Mouse (Mus musculus) liver, postnatal 0 days (tissue): ENCODE results near the gene Med23. TPM values are rescaled to one million over a fixed set of nuclear protein-coding genes. Genes with fewer than 3 reads are reported as not detected.

Experiments used
- ATAC-seq: fragments of 200-750 bp; cut with Nextera tagmentation; 2 replicates; pipeline ENCODE4 v1.8.0; 2017; ENCODE audit warnings: mild to moderate bottlenecking, moderate library complexity
- DNase-seq: peaks from one replicate; pipeline ENCODE4 v3.0.0-alpha.2; 2016
- H3K27ac ChIP-seq: fragments of 300-500 bp; sonication (generic); 2 replicates; pipeline ENCODE4 v1.5.1; 2014; ENCODE audit warnings: antibody characterized with exemption, moderate library complexity, mild to moderate bottlenecking, low read depth
- H3K27me3 ChIP-seq: fragments of 300-500 bp; sonication (generic); 2 replicates; pipeline ENCODE4 v1.6.1; 2014; ENCODE audit warnings: low read length, control low read depth, mixed read lengths; ENCODE audit not compliant: insufficient read depth
- H3K36me3 ChIP-seq: fragments of 300-500 bp; sonication (generic); replicated peaks from 2 replicates; pipeline ENCODE4 v1.6.1; 2014; ENCODE audit warnings: mild to moderate bottlenecking, control low read depth, low read length, moderate library complexity, mixed read lengths; ENCODE audit not compliant: insufficient read depth
- H3K4me1 ChIP-seq: fragments of 300-500 bp; sonication (generic); 2 replicates; pipeline ENCODE4 v1.6.1; 2014; ENCODE audit warnings: antibody characterized with exemption, mild to moderate bottlenecking, control low read depth; ENCODE audit not compliant: insufficient read depth
- H3K4me2 ChIP-seq: fragments of 300-500 bp; sonication (generic); 2 replicates; pipeline ENCODE4 v1.6.1; 2014; ENCODE audit warnings: low read depth, mild to moderate bottlenecking, low read length, moderate library complexity, mixed read lengths
- H3K4me3 ChIP-seq: fragments of 300-500 bp; sonication (generic); 2 replicates; pipeline ENCODE4 v1.5.1; 2014; ENCODE audit warnings: low read depth, low read length
- H3K9ac ChIP-seq: fragments of 300-500 bp; sonication (generic); replicated peaks from 2 replicates; pipeline ENCODE4 v1.6.1; 2014; ENCODE audit warnings: mild to moderate bottlenecking, moderate library complexity
- H3K9me3 ChIP-seq: fragments of 300-500 bp; sonication (generic); 2 replicates; pipeline ENCODE4 v1.6.1; 2016; ENCODE audit warnings: mild to moderate bottlenecking, control low read depth, low read length, mixed read lengths
- CTCF ChIP-seq: sonication (generic); IDR thresholded peaks from 2 replicates; pipeline ENCODE4 v1.5.1; 2016; ENCODE audit warnings: antibody characterized with exemption, low read depth
- EP300 ChIP-seq: IDR thresholded peaks from 2 replicates; pipeline ENCODE4 v1.6.1; 2016; ENCODE audit warnings: antibody characterized with exemption, low read depth, mild to moderate bottlenecking
- WGBS: fragments of 180-500 bp; shearing (Covaris S2); extraction: QIAGEN DNeasy Blood & Tissue Kit; methylation state at CpG from one replicate; pipeline ENCODE4 v1.1.7; 2014; ENCODE audit not compliant: insufficient replicate concordance; 5-methylcytosine and 5-hydroxymethylcytosine counted together
- polyA plus RNA-seq: library from polyadenylated mRNA; unstranded; fragments of >200 nt; fragmentation: Nextera tagmentation; extraction: Ambion mirVana; gene quantifications from 2 replicates; pipeline ENCODE4 v1.2.1, GENCODE M21; 2015

Med23 gene
- polyA plus RNA-seq, 1 experiment from 2014 or later, result 3.4 TPM

- Histone ChIP-seq H3K27me3 (no peaks in the 10 kb centered on the region), H3K27ac (no peak within 1 kb of the TSS)
Measured at GRCm38 (mm10) chr10:24842676-24843075, 27.1 kb upstream of the Med23 start, which contains the start of gene Enpp3. Gene Enpp3, minus strand, starts transcription at chr10:24842823.

GRCm38 (mm10) chr10:24863146-24863545 lies 6.6 kb upstream of the Med23 start:
- H3K27ac ChIP-seq, result no peak overlapping the region
- WGBS, result 81% methylated on average over 2 of the region's 2 CpGs
- TF ChIP-seq CTCF (no peak), EP300 (no peak)
- H3K4me1 ChIP-seq, result no peaks in the 10 kb centered on the region
- H3K9ac ChIP-seq, result no peak overlapping the region
- H3K36me3 ChIP-seq, result no peaks in the 10 kb centered on the region
- H3K9me3 ChIP-seq, result no peaks in the 10 kb centered on the region
- no peak for ATAC-seq
- no peak overlapping the region for H3K4me3 ChIP-seq
- no peak for DNase-seq
- no peaks in the 10 kb centered on the region for H3K27me3 ChIP-seq
- H3K4me2 ChIP-seq, result no peak overlapping the region

More at GRCm38 (mm10) chr10:24842676-24843075, 27.1 kb upstream of the Med23 start, which contains the start of gene Enpp3:
- H3K9ac ChIP-seq, result no peak within 1 kb of the TSS
- DNase-seq (no peak), ATAC-seq (0 out of 2 replicates have a peak, but pooled peaks have one; percentile 27)
- 73% methylated on average over 1 of the region's 1 CpGs for WGBS
- peak within 1 kb of the TSS; percentile 22; the same call in 1 of the 2 replicates for H3K4me2 ChIP-seq
- peaks cover 11% of the 10 kb centered on the region; the same call in 1 of the 2 replicates for H3K9me3 ChIP-seq
- H3K4me1 ChIP-seq, result peaks cover 6% of the 10 kb centered on the region; the same call in 1 of the 2 replicates
- no peaks in the 10 kb centered on the region for H3K36me3 ChIP-seq
- H3K4me3 ChIP-seq, result no peak within 1 kb of the TSS
- TF ChIP-seq EP300, result no peak
- TF ChIP-seq CTCF, result no peak

GRCm38 (mm10) chr10:24864434-24864833 lies 5.4 kb upstream of the Med23 start:
- Histone ChIP-seq H3K27ac (no peak overlapping the region), H3K9ac (no peak overlapping the region), H3K4me3 (no peak overlapping the region), H3K36me3 (no peaks in the 10 kb centered on the region), H3K4me2 (no peak overlapping the region), H3K27me3 (no peaks in the 10 kb centered on the region), H3K4me1 (no peaks in the 10 kb centered on the region), H3K9me3 (no peaks in the 10 kb centered on the region)
- 69% methylated on average over 6 of the region's 6 CpGs for WGBS
- no peak for TF ChIP-seq EP300
- TF ChIP-seq CTCF, result peak; percentile 28; the same call in 1 of the 2 replicates
- DNase-seq (peak; percentile 17), ATAC-seq (no peak)

GRCm38 (mm10) chr10:24873624-24874023 lies 3.8 kb downstream of the Med23 start:
- TF ChIP-seq CTCF (peak; percentile 57), EP300 (no peak)
- no peak overlapping the region for H3K4me2 ChIP-seq
- H3K36me3 ChIP-seq, result peaks cover 51% of the 10 kb centered on the region
- H3K4me3 ChIP-seq, result no peak overlapping the region
- DNase-seq, result peak; percentile 30
- no peak for ATAC-seq
- no peak overlapping the region for H3K27ac ChIP-seq
- no peaks in the 10 kb centered on the region for H3K27me3 ChIP-seq
- H3K9ac ChIP-seq, result no peak overlapping the region
- H3K4me1 ChIP-seq, result no peaks in the 10 kb centered on the region
- WGBS, result 77% methylated on average over 4 of the region's 4 CpGs
- no peaks in the 10 kb centered on the region for H3K9me3 ChIP-seq

- Histone ChIP-seq H3K9ac (no peak overlapping the region), H3K27me3 (no peaks in the 10 kb centered on the region), H3K4me3 (no peak overlapping the region), H3K9me3 (no peaks in the 10 kb centered on the region), H3K36me3 (peaks cover 58% of the 10 kb centered on the region), H3K27ac (no peak overlapping the region), H3K4me2 (no peak overlapping the region), H3K4me1 (no peaks in the 10 kb centered on the region)
- WGBS, result 87% methylated on average over 9 of the region's 9 CpGs
- DNase-seq, result no peak
- no peak for ATAC-seq
- TF ChIP-seq CTCF, result peak; percentile 58
- no peak for TF ChIP-seq EP300
Measured at GRCm38 (mm10) chr10:24886008-24886407, 16.2 kb downstream of the Med23 start.

- Histone ChIP-seq H3K4me1 (no peaks in the 10 kb centered on the region), H3K27ac (no peak overlapping the region), H3K4me2 (no peak overlapping the region), H3K9me3 (no peaks in the 10 kb centered on the region), H3K36me3 (peaks cover 52% of the 10 kb centered on the region), H3K27me3 (no peaks in the 10 kb centered on the region), H3K9ac (no peak overlapping the region), H3K4me3 (no peak overlapping the region)
- DNase-seq, result no peak
- ATAC-seq, result no peak
- 91% methylated on average over 7 of the region's 7 CpGs for WGBS
- TF ChIP-seq EP300, result no peak
- TF ChIP-seq CTCF, result no peak
Measured at GRCm38 (mm10) chr10:24888343-24888742, 18.6 kb downstream of the Med23 start.

- DNase-seq (no peak), ATAC-seq (no peak)
- H3K4me2 ChIP-seq, result no peak overlapping the region
- H3K27ac ChIP-seq, result no peak overlapping the region
- TF ChIP-seq EP300, result no peak
- peak; percentile 23 for TF ChIP-seq CTCF
- WGBS, result 84% methylated on average over 8 of the region's 8 CpGs
- no peak overlapping the region for H3K9ac ChIP-seq
- no peaks in the 10 kb centered on the region for H3K4me1 ChIP-seq
- H3K27me3 ChIP-seq, result no peaks in the 10 kb centered on the region
- no peak overlapping the region for H3K4me3 ChIP-seq
- H3K36me3 ChIP-seq, result peaks cover 75% of the 10 kb centered on the region
- H3K9me3 ChIP-seq, result no peaks in the 10 kb centered on the region
Measured at GRCm38 (mm10) chr10:24895927-24896326, 26.1 kb downstream of the Med23 start.
